Mouse (Mus musculus): ENCODE measurements around the gene Alox5ap.

Alox5ap gene

GRCm38 (mm10) chr5:149264405-149264804, at the start of gene Alox5ap:
Gene Alox5ap (plus strand): TSS chr5:149264767.
- in situ Hi-C loops (cut with MboI, MseI), result loop anchor here (10.0 kb wide), 1 partner anchor 1590 kb away; no protein-coding TSS in a partner anchor

- in situ Hi-C loops (cut with MboI, MseI), result no loop called here
These were observed 49.0 kb upstream of the Alox5ap start for GRCm38 (mm10) chr5:149215540-149215939.

GRCm38 (mm10) chr5:149217524-149218357, 46.8 kb upstream of the Alox5ap start:
- in situ Hi-C loops (cut with MboI, MseI), result no loop called here

GRCm38 (mm10) chr5:149219493-149219892, 45.1 kb upstream of the Alox5ap start:
- in situ Hi-C loops (cut with MboI, MseI), result no loop called here

DNA sequence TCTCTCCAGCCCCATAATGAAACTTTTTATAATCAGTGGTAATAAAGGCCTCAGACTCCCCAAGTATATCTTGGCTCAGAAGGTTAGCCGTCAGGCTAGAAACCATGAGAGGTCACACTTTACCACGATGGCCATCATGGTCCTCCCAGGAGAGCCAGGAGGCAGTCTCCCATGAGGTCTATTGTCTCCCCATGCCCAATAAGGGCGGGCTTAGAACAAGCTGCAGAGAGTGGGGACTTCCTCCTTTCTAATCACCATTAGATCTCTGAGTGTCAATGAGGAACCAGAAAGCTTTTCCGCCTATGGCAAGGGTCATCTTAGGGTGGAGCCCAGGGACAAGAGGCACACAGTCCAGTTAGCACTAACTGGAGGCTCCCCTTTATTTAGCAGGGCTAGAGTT, 43.2 kb upstream of the Alox5ap start:
- in situ Hi-C loops (cut with MboI, MseI), result no loop called here

GRCm38 (mm10) chr5:149224666-149225065, 39.9 kb upstream of the Alox5ap start:
- in situ Hi-C loops (cut with MboI, MseI), result no loop called here

GRCm38 (mm10) chr5:149228700-149229618, 35.6 kb upstream of the Alox5ap start:
- in situ Hi-C loops (cut with MboI, MseI), result no loop called here

GRCm38 (mm10) chr5:149229619-149230339, 34.8 kb upstream of the Alox5ap start:
- in situ Hi-C loops (cut with MboI, MseI), result no loop called here

GRCm38 (mm10) chr5:149235002-149235401, 29.6 kb upstream of the Alox5ap start:
- in situ Hi-C loops (cut with MboI, MseI), result no loop called here

DNA sequence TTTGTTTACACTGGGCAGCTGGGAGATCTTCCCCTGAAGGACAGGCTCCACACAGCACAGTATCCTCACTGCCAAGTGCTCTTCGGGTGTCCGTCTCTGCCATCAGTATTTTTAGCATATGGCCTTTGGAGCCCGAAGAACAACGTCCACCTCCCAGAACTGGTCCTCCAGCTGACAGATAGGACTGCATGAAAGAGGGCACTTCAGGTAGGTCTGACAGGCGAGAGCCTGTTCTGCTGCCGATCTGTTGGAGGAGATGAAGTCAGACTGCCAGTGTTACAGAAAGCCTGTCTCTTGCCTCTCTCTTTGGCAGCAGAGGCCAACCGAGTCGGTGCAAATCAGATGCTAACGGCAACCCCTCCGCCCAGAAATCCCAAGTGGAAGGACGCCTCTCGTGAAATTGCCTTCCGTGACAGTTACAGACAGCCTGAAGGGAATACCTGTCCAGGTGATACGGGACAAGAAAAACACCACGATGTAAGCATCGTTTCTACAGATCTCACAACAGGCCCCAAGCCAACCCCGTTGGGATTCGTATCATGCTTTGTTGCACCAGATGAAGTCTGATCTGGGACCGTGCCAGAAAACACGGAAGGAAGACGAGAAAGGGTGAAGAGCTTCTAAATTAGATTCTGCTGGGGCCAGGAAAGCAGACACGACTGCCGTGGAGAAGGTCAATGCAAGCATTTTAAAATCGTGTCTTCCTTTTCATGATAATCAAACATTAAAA, 27.2 kb upstream of the Alox5ap start:
- in situ Hi-C loops (cut with MboI, MseI), result no loop called here

DNA sequence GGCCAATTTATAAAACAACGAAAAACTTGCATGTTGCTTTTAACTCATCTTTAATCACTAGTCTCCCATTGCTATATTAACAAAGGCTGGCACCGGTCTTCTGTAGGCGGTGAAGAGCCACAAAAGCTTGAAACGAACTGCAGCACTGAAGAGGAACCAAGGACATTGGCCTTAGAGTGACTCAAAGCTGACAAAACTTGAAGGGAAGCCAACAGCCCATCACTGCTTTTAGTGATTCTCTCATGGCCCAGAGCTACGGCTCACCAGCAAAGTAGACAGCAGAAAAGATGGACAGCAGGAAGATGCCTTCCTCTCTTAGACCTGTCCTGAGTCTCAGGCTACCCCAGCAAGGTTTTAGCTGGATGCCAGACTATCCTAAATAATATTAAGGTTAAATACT, 22.1 kb upstream of the Alox5ap start:
- in situ Hi-C loops (cut with MboI, MseI), result no loop called here

- in situ Hi-C loops (cut with MboI, MseI), result no loop called here
These were observed 21.5 kb upstream of the Alox5ap start for GRCm38 (mm10) chr5:149243053-149243452.

GRCm38 (mm10) chr5:149245391-149245964, 19.1 kb upstream of the Alox5ap start:
- in situ Hi-C loops (cut with MboI, MseI), result no loop called here

GRCm38 (mm10) chr5:149245965-149246470, 18.5 kb upstream of the Alox5ap start:
- in situ Hi-C loops (cut with MboI, MseI), result no loop called here

- in situ Hi-C loops (cut with MboI, MseI), result no loop called here
These were observed 17.3 kb upstream of the Alox5ap start for GRCm38 (mm10) chr5:149247047-149247904.

DNA sequence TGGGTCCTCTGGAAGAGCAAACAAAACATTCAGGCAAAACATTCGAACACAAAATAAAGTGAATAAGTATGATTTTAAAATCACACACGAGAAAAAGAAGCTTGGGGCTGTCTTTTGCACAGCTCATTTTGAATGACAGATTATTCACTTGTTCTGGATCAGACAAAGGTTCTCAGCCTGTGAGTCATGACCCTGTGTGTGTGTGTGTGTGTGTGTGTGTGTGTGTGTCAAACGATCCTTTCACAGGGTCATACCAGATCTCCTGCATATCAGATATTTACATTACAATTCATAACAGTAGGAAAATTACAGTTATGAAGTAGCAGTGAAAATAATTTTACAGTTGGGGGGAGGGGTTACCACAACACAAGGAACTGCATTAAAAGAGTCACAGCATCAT, 12.3 kb upstream of the Alox5ap start:
- in situ Hi-C loops (cut with MboI, MseI), result no loop called here

GRCm38 (mm10) chr5:149253491-149253890, 11.1 kb upstream of the Alox5ap start:
- in situ Hi-C loops (cut with MboI, MseI), result no loop called here

DNA sequence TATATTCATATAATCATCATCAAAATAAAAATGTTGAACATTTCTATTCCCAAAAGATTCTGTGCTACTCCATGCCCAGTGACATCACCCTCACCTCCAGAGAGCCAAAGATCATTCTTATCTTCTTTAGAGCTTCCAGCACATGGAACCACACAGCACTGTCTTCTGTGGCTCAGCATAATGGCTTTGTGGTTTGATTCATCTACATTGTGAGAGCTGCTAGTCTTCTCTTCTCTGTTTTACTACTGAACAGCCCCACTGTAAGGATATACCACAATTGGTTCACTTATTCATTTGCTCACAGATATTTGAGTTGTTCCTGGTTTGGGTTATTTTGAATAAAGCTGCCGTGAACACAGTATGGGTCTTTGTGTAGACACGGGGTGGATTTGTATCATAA, 9.0 kb upstream of the Alox5ap start:
- in situ Hi-C loops (cut with MboI, MseI), result no loop called here

DNA sequence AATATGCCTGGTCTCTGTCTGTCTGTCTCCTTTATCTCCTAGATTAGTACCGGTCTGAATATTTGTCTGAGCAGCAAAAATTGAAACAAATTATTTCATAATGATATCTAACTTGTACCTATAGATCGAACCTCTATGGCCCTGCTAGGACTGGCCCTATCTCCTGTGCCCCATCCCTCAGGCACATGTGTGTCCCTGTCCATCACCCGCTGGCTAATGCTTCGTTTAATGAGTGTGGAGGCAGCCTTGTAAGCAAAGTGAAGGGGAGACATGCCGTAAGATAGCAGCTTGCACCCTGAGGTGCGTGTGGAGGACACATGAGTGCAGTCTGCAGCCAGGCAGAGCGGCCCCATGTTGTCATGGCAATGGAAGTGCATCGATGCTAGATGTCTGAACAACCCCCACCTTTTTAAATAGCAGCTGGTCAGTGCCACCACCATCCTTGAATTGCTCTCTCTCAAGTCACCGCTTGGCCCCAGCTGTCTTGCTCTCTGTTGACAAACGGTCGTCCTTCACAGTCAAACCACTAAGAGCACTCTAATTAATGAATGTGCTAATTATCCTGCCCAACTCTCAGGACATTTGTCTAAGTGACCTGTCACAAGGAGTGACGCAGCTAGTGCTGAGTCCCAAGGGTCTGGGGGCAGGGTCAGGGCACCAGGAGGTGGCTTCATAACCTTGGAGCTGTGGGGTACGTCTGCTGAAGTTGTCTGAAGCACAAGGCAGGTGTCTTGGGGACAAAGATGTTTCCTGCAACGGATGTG, 6.9 kb upstream of the Alox5ap start:
- in situ Hi-C loops (cut with MboI, MseI), result no loop called here
